Mouse (Mus musculus): Measurements from ENCODE around the gene Rnf220. TPM values are rescaled to one million over a fixed set of nuclear protein-coding genes. Genes with fewer than 3 reads are reported as not detected.

Gene Rnf220
- polyA plus RNA-seq, 1 experiment: 47.7 TPM

- H3K4me1 ChIP-seq (ENCODE audit: control insufficient read depth, insufficient read depth, low read length): no peaks in the 10 kb centered on the region
- TF ChIP-seq POLR2A (IDR thresholded peaks at IDR 0.05; ENCODE audit: low read depth, low read length) (no peak), CTCF (IDR thresholded peaks at IDR 0.05; ENCODE audit: borderline replicate concordance, insufficient read depth, low read length) (no peak)
- no peak overlapping the region for H3K27ac ChIP-seq (ENCODE audit: insufficient read depth, low read length)
Observed at GRCm38 (mm10) chr4:117416827-117417226, 80.0 kb downstream of the Rnf220 start.

GRCm38 (mm10) chr4:117410049-117410410 is 86.8 kb downstream of the Rnf220 start:
- H3K27ac ChIP-seq (ENCODE audit: insufficient read depth, low read length): no peak overlapping the region

More at GRCm38 (mm10) chr4:117416827-117417226, 80.0 kb downstream of the Rnf220 start:
- no peak overlapping the region for H3K4me3 ChIP-seq (ENCODE audit: insufficient read depth, low read length)

GRCm38 (mm10) chr4:117409144-117410048 is 87.5 kb downstream of the Rnf220 start:
- no peak for TF ChIP-seq POLR2A (IDR thresholded peaks at IDR 0.05; ENCODE audit: low read depth, low read length)
- no peak for TF ChIP-seq CTCF (IDR thresholded peaks at IDR 0.05; ENCODE audit: borderline replicate concordance, insufficient read depth, low read length)
- Histone ChIP-seq H3K4me3 (ENCODE audit: insufficient read depth, low read length) (no peak overlapping the region), H3K4me1 (ENCODE audit: control insufficient read depth, insufficient read depth, low read length) (no peaks in the 10 kb centered on the region), H3K27ac (ENCODE audit: insufficient read depth, low read length) (no peak overlapping the region)

More at GRCm38 (mm10) chr4:117410049-117410410, 86.8 kb downstream of the Rnf220 start:
- Histone ChIP-seq H3K4me1 (ENCODE audit: control insufficient read depth, insufficient read depth, low read length) (no peaks in the 10 kb centered on the region), H3K4me3 (ENCODE audit: insufficient read depth, low read length) (no peak overlapping the region)
- no peak for TF ChIP-seq CTCF (IDR thresholded peaks at IDR 0.05; ENCODE audit: borderline replicate concordance, insufficient read depth, low read length)
- no peak for TF ChIP-seq POLR2A (IDR thresholded peaks at IDR 0.05; ENCODE audit: low read depth, low read length)

- Histone ChIP-seq H3K4me3 (ENCODE audit: insufficient read depth, low read length) (no peak overlapping the region), H3K4me1 (ENCODE audit: control insufficient read depth, insufficient read depth, low read length) (no peaks in the 10 kb centered on the region), H3K27ac (ENCODE audit: insufficient read depth, low read length) (no peak overlapping the region)
- no peak for TF ChIP-seq CTCF (IDR thresholded peaks at IDR 0.05; ENCODE audit: borderline replicate concordance, insufficient read depth, low read length)
- TF ChIP-seq POLR2A (IDR thresholded peaks at IDR 0.05; ENCODE audit: low read depth, low read length): no peak
Observed at GRCm38 (mm10) chr4:117407945-117408344, 88.9 kb downstream of the Rnf220 start.

GRCm38 (mm10) chr4:117405999-117406398 is 90.9 kb downstream of the Rnf220 start:
- Histone ChIP-seq H3K4me1 (ENCODE audit: control insufficient read depth, insufficient read depth, low read length) (no peaks in the 10 kb centered on the region), H3K4me3 (ENCODE audit: insufficient read depth, low read length) (no peak overlapping the region), H3K27ac (ENCODE audit: insufficient read depth, low read length) (no peak overlapping the region)
- no peak for TF ChIP-seq POLR2A (IDR thresholded peaks at IDR 0.05; ENCODE audit: low read depth, low read length)
- TF ChIP-seq CTCF (IDR thresholded peaks at IDR 0.05; ENCODE audit: borderline replicate concordance, insufficient read depth, low read length): no peak

- H3K4me1 ChIP-seq (ENCODE audit: control insufficient read depth, insufficient read depth, low read length): no peaks in the 10 kb centered on the region
Observed at GRCm38 (mm10) chr4:117405211-117405610, 91.6 kb downstream of the Rnf220 start.

GRCm38 (mm10) chr4:117403411-117403810 is 93.4 kb downstream of the Rnf220 start:
- Histone ChIP-seq H3K4me3 (ENCODE audit: insufficient read depth, low read length) (no peak overlapping the region), H3K27ac (ENCODE audit: insufficient read depth, low read length) (no peak overlapping the region)
- TF ChIP-seq POLR2A (IDR thresholded peaks at IDR 0.05; ENCODE audit: low read depth, low read length) (no peak), CTCF (IDR thresholded peaks at IDR 0.05; ENCODE audit: borderline replicate concordance, insufficient read depth, low read length) (no peak)

More at GRCm38 (mm10) chr4:117405211-117405610, 91.6 kb downstream of the Rnf220 start:
- TF ChIP-seq CTCF (IDR thresholded peaks at IDR 0.05; ENCODE audit: borderline replicate concordance, insufficient read depth, low read length) (no peak), POLR2A (IDR thresholded peaks at IDR 0.05; ENCODE audit: low read depth, low read length) (no peak)
- H3K4me3 ChIP-seq (ENCODE audit: insufficient read depth, low read length): no peak overlapping the region
- H3K27ac ChIP-seq (ENCODE audit: insufficient read depth, low read length): no peak overlapping the region

GRCm38 (mm10) chr4:117397128-117397527 is 99.7 kb downstream of the Rnf220 start:
- TF ChIP-seq POLR2A (IDR thresholded peaks at IDR 0.05; ENCODE audit: low read depth, low read length) (no peak), CTCF (IDR thresholded peaks at IDR 0.05; ENCODE audit: borderline replicate concordance, insufficient read depth, low read length) (no peak)
- Histone ChIP-seq H3K4me3 (ENCODE audit: insufficient read depth, low read length) (no peak overlapping the region), H3K27ac (ENCODE audit: insufficient read depth, low read length) (no peak overlapping the region), H3K4me1 (ENCODE audit: control insufficient read depth, insufficient read depth, low read length) (no peaks in the 10 kb centered on the region)

More at GRCm38 (mm10) chr4:117403411-117403810, 93.4 kb downstream of the Rnf220 start:
- H3K4me1 ChIP-seq (ENCODE audit: control insufficient read depth, insufficient read depth, low read length): no peaks in the 10 kb centered on the region

- Histone ChIP-seq H3K27ac (ENCODE audit: insufficient read depth, low read length) (no peak overlapping the region), H3K4me1 (ENCODE audit: control insufficient read depth, insufficient read depth, low read length) (no peaks in the 10 kb centered on the region), H3K4me3 (ENCODE audit: insufficient read depth, low read length) (no peak overlapping the region)
- no peak for TF ChIP-seq CTCF (IDR thresholded peaks at IDR 0.05; ENCODE audit: borderline replicate concordance, insufficient read depth, low read length)
- no peak for TF ChIP-seq POLR2A (IDR thresholded peaks at IDR 0.05; ENCODE audit: low read depth, low read length)
Observed at GRCm38 (mm10) chr4:117393027-117393426, 103.8 kb downstream of the Rnf220 start.

- TF ChIP-seq POLR2A (IDR thresholded peaks at IDR 0.05; ENCODE audit: low read depth, low read length): no peak
- TF ChIP-seq CTCF (IDR thresholded peaks at IDR 0.05; ENCODE audit: borderline replicate concordance, insufficient read depth, low read length): no peak
- no peak overlapping the region for H3K4me3 ChIP-seq (ENCODE audit: insufficient read depth, low read length)
- no peak overlapping the region for H3K27ac ChIP-seq (ENCODE audit: insufficient read depth, low read length)
- H3K4me1 ChIP-seq (ENCODE audit: control insufficient read depth, insufficient read depth, low read length): no peaks in the 10 kb centered on the region
Observed at GRCm38 (mm10) chr4:117392391-117392790, 104.5 kb downstream of the Rnf220 start.

All from embryonic fibroblast, embryonic 13.5 days (primary cell).